Mouse (Mus musculus) ES-E14 (cell line): ENCODE data around the gene Dnah11. TPM values are rescaled to one million over a fixed set of nuclear protein-coding genes. Genes with fewer than 3 reads are reported as not detected.

Source experiments
- DNase-seq: peaks from one replicate; pipeline ENCODE4 v3.0.0-alpha.2; 2013; ENCODE audit warnings: low read depth, low spot score
- H3K27ac ChIP-seq: 2 replicates; pipeline ENCODE4 v1.5.1; 2012; ENCODE audit warnings: low read depth, mild to moderate bottlenecking, low read length, moderate library complexity, mixed read lengths; ENCODE audit not compliant: poor library complexity, insufficient read depth, severe bottlenecking
- H3K36me3 ChIP-seq: 2 replicates; pipeline ENCODE4 v1.6.1; 2012; ENCODE audit warnings: mild to moderate bottlenecking, low read length, moderate library complexity, mixed read lengths; ENCODE audit not compliant: control insufficient read depth, poor library complexity, insufficient read depth, severe bottlenecking
- H3K4me1 ChIP-seq, 2 experiments: fragments of 150-350 bp in 1 of 2; sonication (generic) in 1 of 2; 2 replicates each; pipeline ENCODE4 v1.6.1; 2012; ENCODE audit warnings: low read length in 2 of 2, mild to moderate bottlenecking in 1 of 2, mixed read lengths in 1 of 2; ENCODE audit not compliant: control insufficient read depth in 2 of 2, insufficient read depth in 2 of 2, poor library complexity in 1 of 2
- H3K4me3 ChIP-seq, 2 experiments: fragments of 150-350 bp in 1 of 2; sonication (generic) in 1 of 2; 2 replicates each; pipeline ENCODE4 v1.5.1; 2012; ENCODE audit warnings: low read length in 2 of 2, low read depth in 1 of 2, mild to moderate bottlenecking in 1 of 2, mixed read lengths in 1 of 2; ENCODE audit not compliant: insufficient read depth in 1 of 2, poor library complexity in 1 of 2, severe bottlenecking in 1 of 2
- H3K9ac ChIP-seq: 2 replicates; pipeline ENCODE4 v1.6.1; 2012; ENCODE audit warnings: low read depth, mild to moderate bottlenecking, low read length, mixed read lengths; ENCODE audit not compliant: poor library complexity, insufficient read depth, severe bottlenecking
- H3K9me3 ChIP-seq: fragments of 150-350 bp; sonication (generic); 2 replicates; pipeline ENCODE4 v1.6.1; 2012; ENCODE audit warnings: low read depth, mild to moderate bottlenecking, low read length; ENCODE audit not compliant: control insufficient read depth, insufficient read depth
- CHD2 ChIP-seq: IDR thresholded peaks from 2 replicates; pipeline ENCODE4 v1.6.1; 2014; ENCODE audit warnings: mild to moderate bottlenecking, low read depth, low read length, inconsistent platforms
- HCFC1 ChIP-seq: IDR thresholded peaks from 2 replicates; pipeline ENCODE4 v1.6.1; 2012; ENCODE audit warnings: low read length, inconsistent platforms, borderline replicate concordance; ENCODE audit not compliant: insufficient read depth
- MAFK ChIP-seq: IDR thresholded peaks from 2 replicates; pipeline ENCODE4 v1.6.1; 2014; ENCODE audit warnings: mild to moderate bottlenecking, low read depth, low read length, inconsistent platforms; ENCODE audit not compliant: insufficient read depth
- ZC3H11A ChIP-seq: IDR thresholded peaks from 2 replicates; pipeline ENCODE4 v1.6.1; 2012; ENCODE audit warnings: low read depth, mild to moderate bottlenecking, inconsistent platforms, low read length, borderline replicate concordance
- ZNF384 ChIP-seq: IDR thresholded peaks from 2 replicates; pipeline ENCODE4 v1.6.1; 2012; ENCODE audit warnings: low read depth, low read length, inconsistent platforms
- in situ Hi-C, 2 experiments: fragments of 600-800 bp; cut with MboI; formaldehyde crosslinking; loops; one replicate each; pipeline ENCODE4 v1.15.1; 2025; ENCODE audit warnings: low sequenced_read_pairs in 2 of 2, inconsistent platforms in 1 of 2; ENCODE audit not compliant: unreplicated experiment in 2 of 2
- total RNA-seq: library from RNA; depleted of rRNA; stranded (reverse); fragments of 300-350 nt; gene quantifications from 2 replicates; pipeline ENCODE4 v1.2.3, GENCODE M21; 2012

Dnah11 gene
- total RNA-seq, 1 experiment, result 0.45 TPM

GRCm38 (mm10) chr12:117878341-117878740 is 320.5 kb downstream of the Dnah11 start:
- TF ChIP-seq HCFC1 (no peak), CHD2 (no peak), MAFK (no peak), ZC3H11A (no peak)

GRCm38 (mm10) chr12:117872265-117872664 is 326.6 kb downstream of the Dnah11 start:
- Histone ChIP-seq H3K4me1 (peaks cover 0 to 2% of the 10 kb centered on the region in 2 experiments; a peak in 1 of 4 replicates), H3K9ac (no peak overlapping the region), H3K27ac (no peak overlapping the region), H3K36me3 (peaks cover 35% of the 10 kb centered on the region), H3K4me3 (no peak overlapping the region), H3K9me3 (no peaks in the 10 kb centered on the region)
- DNase-seq, result no peak
- in situ Hi-C loops, result no loop called here
- TF ChIP-seq MAFK (no peak), ZC3H11A (no peak)

More at GRCm38 (mm10) chr12:117878341-117878740, 320.5 kb downstream of the Dnah11 start:
- Histone ChIP-seq H3K36me3 (peaks cover 27% of the 10 kb centered on the region), H3K4me1 (peaks cover 0 to 2% of the 10 kb centered on the region in 2 experiments; a peak in 1 of 4 replicates), H3K4me3 (no peak overlapping the region), H3K27ac (no peak overlapping the region), H3K9me3 (no peaks in the 10 kb centered on the region), H3K9ac (no peak overlapping the region)
- DNase-seq, result no peak
- in situ Hi-C loops, result no loop called here

- Histone ChIP-seq H3K4me3 (no peak overlapping the region), H3K9me3 (no peaks in the 10 kb centered on the region), H3K36me3 (peaks cover 18% of the 10 kb centered on the region), H3K9ac (no peak overlapping the region), H3K27ac (no peak overlapping the region), H3K4me1 (no peaks in the 10 kb centered on the region)
- TF ChIP-seq ZNF384 (no peak), ZC3H11A (no peak), HCFC1 (no peak), CHD2 (no peak), MAFK (no peak)
- in situ Hi-C loops, result no loop called here
- no peak for DNase-seq
Measured at GRCm38 (mm10) chr12:117867708-117868564, 330.9 kb downstream of the Dnah11 start.

GRCm38 (mm10) chr12:117862655-117863054 is 336.2 kb downstream of the Dnah11 start:
- Histone ChIP-seq H3K4me3 (no peak overlapping the region), H3K9ac (no peak overlapping the region), H3K27ac (no peak overlapping the region), H3K36me3 (peaks cover 8% of the 10 kb centered on the region; the same call in 1 of the 2 replicates), H3K4me1 (no peaks in the 10 kb centered on the region), H3K9me3 (no peaks in the 10 kb centered on the region)
- in situ Hi-C loops, result no loop called here
- no peak for DNase-seq
- no peak for TF ChIP-seq HCFC1
- TF ChIP-seq CHD2, result no peak
- no peak for TF ChIP-seq MAFK
- no peak for TF ChIP-seq ZNF384
- TF ChIP-seq ZC3H11A, result no peak
